Mouse (Mus musculus) stomach, adult 2 months (tissue): ENCODE measurements around the gene Ccn6. TPM values are rescaled to one million over a fixed set of nuclear protein-coding genes. Genes with fewer than 3 reads are reported as not detected.

Experiments used
- polyA plus RNA-seq: library from polyadenylated mRNA; depleted of rRNA; stranded (reverse); fragments of >200 nt; gene quantifications from 2 replicates; pipeline ENCODE4 v1.2.3, GENCODE M21; 2012; rRNA removed

Ccn6 gene
- not detected in 2 replicates for polyA plus RNA-seq

GRCm38 (mm10) chr10:39163694-39164093 lies at the start of gene Ccn6:
Ccn6 (minus strand) TSS chr10:39163794.

DNA sequence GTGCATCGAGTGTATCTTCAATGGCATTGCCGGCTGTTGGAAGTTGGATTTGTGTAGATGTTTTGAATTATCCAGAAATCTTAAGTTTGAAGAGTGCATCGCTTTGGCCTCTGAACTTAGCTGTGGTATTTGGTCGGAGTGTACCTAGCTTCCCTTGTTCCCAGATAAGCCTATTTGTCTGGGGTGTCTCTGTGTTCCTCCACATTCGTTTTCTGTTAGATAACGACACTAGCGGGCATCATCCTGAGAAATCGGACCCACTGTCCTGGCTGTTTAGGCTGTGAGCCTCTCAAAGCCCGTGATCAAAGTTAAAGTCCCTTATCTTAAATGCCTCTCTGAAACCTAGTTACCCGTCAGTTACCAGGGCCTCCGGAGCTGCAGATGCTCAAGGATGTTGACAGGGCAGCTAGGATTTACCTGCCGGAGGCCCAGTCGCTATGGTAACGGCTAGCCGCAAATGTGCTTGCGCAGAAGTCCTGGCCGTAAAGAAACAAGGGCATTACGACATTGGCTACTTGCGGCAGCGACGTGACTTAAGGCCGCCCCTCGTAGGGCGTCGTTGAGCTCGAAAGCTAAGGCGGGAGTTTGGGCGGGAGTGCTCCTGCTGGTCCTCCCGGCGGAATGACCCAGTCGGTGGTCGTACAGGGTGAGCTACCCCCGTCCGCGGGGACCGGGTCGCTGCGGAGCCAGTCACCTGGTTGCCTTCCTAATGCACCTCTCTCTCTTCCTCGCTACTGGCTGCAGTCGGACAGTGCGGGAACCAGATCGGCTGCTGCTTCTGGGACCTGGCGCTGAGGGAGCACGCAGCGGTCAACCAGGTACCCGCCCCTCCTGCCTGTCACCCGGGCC lies 29.9 kb downstream of the Ccn6 start, which contains the start of the genes Fam229b and Tube1:
Gene Fam229b, minus strand, starts transcription at position 453 of the 849 bp plus-strand sequence.
Gene Tube1, plus strand, starts transcription at position 515 of the 849 bp plus-strand sequence.

Other genes starting within 250 kb of the Ccn6 start
- gene Lama4, start 198.3 kb downstream of the Ccn6 start, polyA plus RNA-seq = 11.5 and 16.8 TPM in 2 replicates
- 0.11 and 0.13 TPM in 2 replicates for gene Fam229b, start 29.9 kb downstream of the Ccn6 start, polyA plus RNA-seq
- gene Tube1, start 29.8 kb downstream of the Ccn6 start, polyA plus RNA-seq = 0.24 and 0.67 TPM in 2 replicates
- gene Fyn, start 205.1 kb upstream of the Ccn6 start, polyA plus RNA-seq = 3.2 and 3.5 TPM in 2 replicates